Mouse (Mus musculus) G1E (cell line): ENCODE measurements around the gene Ube2i. TPM values are rescaled to one million over a fixed set of nuclear protein-coding genes. Genes with fewer than 3 reads are reported as not detected.

Source experiments
- ATAC-seq: 2 replicates; pipeline ENCODE4 v1.8.0; 2016; ENCODE audit warnings: mild to moderate bottlenecking; ENCODE audit not compliant: insufficient number of reproducible peaks, poor library complexity, low FRiP score, severe bottlenecking; ENCODE audit errors: extremely low read depth
- DNase-seq: peaks from one replicate; pipeline ENCODE4 v3.0.0; 2012; ENCODE audit warnings: low spot score
- H3K27me3 ChIP-seq: 2 replicates; pipeline ENCODE4 v1.6.1; 2012; ENCODE audit warnings: mild to moderate bottlenecking, low read length, inconsistent platforms; ENCODE audit not compliant: insufficient read depth
- H3K36me3 ChIP-seq: replicated peaks from 2 replicates; pipeline ENCODE3; 2012; ENCODE audit warnings: mild to moderate bottlenecking, inconsistent platforms
- H3K4me1 ChIP-seq: 2 replicates; pipeline ENCODE4 v1.6.1; 2012; ENCODE audit warnings: low read depth, low read length, inconsistent platforms, mixed read lengths; ENCODE audit not compliant: insufficient read depth
- H3K4me3 ChIP-seq: 2 replicates; pipeline ENCODE4 v1.5.1; 2012; ENCODE audit warnings: low read depth, mild to moderate bottlenecking, inconsistent platforms, low read length, moderate library complexity, mixed read lengths
- H3K9me3 ChIP-seq: replicated peaks from 2 replicates; pipeline ENCODE4 v1.6.1; 2012; ENCODE audit warnings: inconsistent platforms
- CTCF ChIP-seq: IDR thresholded peaks from 2 replicates; pipeline ENCODE4 v1.5.1; 2012; ENCODE audit warnings: low read depth, low read length, inconsistent platforms, mixed read lengths
- GATA1 ChIP-seq: IDR thresholded peaks from 2 replicates; pipeline ENCODE4 v1.6.1; 2012; ENCODE audit warnings: borderline replicate concordance, low read length, inconsistent platforms, mixed read lengths
- GATA2 ChIP-seq: IDR thresholded peaks from 2 replicates; pipeline ENCODE4 v1.6.1; 2012; ENCODE audit warnings: low read depth, low read length, inconsistent platforms, borderline replicate concordance
- POLR2AphosphoS5 ChIP-seq: IDR thresholded peaks from 2 replicates; pipeline ENCODE4 v1.6.1; 2012; ENCODE audit warnings: low read depth, low read length, inconsistent platforms; ENCODE audit not compliant: insufficient replicate concordance
- TAL1 ChIP-seq: conservative IDR thresholded peaks from 2 replicates; pipeline ENCODE4 v1.6.1; 2012; ENCODE audit warnings: low read depth, low read length, inconsistent platforms, mixed read lengths
- polyA plus RNA-seq: library from polyadenylated mRNA; stranded (reverse); fragments of >175 nt; gene quantifications from 2 replicates; pipeline ENCODE4 v1.2.3, GENCODE M21; 2012
- total RNA-seq, 2 experiments: library from RNA; stranded (forward) in 1 of 2; stranded (reverse) in 1 of 2; fragments of 200-1000 nt in 1 of 2; fragments of >200 nt in 1 of 2; fragmentation: Nextera tagmentation in 1 of 2; gene quantifications; 2 replicates each; pipeline ENCODE4 v1.2.3; 2014 to 2017

The Ube2i gene
- total and polyA plus RNA-seq, 3 experiments = 421 to 516 (median 440) TPM

DNA sequence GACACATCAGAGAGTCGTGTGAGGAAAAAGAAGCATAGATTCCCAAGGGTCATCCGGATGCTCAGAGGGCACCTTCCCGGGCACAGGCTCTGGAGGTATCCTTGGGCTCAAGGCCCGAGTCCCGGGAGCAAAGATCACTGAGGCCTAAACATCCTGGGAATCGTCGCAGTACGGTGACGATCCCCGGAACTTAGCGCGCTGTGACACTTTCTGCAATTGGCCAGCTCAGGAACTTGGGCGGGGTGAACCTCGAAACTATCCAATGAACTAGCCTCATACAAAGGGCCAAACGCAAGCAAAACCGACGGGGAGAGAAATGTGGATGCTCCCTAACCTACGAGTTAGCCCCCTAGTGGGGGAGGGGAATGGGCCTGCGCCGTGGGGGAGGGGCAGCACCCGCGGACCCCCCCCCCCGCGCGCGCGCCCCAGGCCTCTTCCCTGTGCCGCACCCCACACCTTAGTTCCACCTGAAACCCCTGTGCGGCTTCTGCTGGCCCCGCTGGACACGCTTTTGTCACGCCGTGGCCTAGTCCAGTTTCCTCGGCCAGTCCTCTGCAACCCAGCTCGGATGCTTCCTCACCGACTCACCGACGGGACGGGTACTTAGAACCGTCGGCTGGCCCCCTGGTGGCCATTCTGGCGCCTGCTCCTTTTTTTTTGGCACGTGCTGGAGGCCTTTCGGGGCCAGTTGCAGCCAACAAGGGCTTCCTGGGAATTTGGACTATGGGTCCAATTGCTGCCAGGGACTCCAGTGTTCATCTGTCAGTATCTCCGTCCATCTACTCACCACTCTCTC lies 518 bp downstream of the Ube2i start:
- peaks cover 35% of the 10 kb centered on the region for H3K36me3 ChIP-seq
- H3K9me3 ChIP-seq = no peaks in the 10 kb centered on the region
- no peaks in the 10 kb centered on the region for H3K27me3 ChIP-seq
- H3K4me3 ChIP-seq = peak overlapping the region; percentile 94
- peaks cover 41% of the 10 kb centered on the region for H3K4me1 ChIP-seq
- DNase-seq = peak; percentile 95
- TF ChIP-seq TAL1 = no peak
- TF ChIP-seq POLR2AphosphoS5 = no peak
- peak; percentile 14; the same call in 1 of the 2 replicates for TF ChIP-seq CTCF
- TF ChIP-seq GATA2 = no peak
- TF ChIP-seq GATA1 = no peak
- peak; percentile 62 for ATAC-seq

DNA sequence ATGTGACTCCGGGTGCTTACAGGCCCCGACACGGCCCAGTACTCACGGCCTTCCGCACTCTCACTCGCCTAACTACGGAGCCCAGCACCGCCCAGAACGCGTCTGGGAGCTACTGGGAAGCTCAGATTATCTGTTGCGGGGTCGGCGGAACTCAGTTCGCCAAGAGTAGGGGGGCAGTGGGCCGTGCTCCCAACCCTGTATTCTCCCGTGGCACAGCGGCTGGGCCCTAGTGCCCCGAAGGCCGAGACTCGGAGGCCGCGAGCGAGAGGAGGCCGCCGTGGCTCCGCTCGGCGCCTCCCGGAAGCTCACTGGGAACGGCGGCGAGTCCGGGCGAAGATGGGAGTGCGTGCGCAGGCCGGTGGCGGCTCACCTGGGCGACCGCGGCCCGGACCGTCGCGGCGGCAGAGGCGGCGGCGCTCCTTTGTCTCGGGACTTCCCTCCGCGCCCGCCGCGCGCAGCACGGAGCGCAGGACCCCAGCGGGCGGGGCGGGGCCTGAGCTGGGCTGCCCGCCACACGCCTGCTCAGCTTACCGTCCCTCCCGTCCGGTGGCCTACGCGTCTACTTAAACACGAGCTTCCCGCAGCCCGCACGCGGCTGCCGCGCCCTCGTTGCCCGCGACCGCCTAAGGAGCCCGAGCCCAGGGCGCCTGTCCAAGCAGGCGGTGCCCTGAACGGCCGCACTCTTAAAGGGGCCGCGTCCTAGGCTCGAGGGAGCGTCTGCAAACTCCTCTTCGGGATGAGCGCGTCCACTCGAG lies 1.3 kb downstream of the Ube2i start:
- DNase-seq = peak; percentile 69
- TF ChIP-seq POLR2AphosphoS5 = no peak
- H3K27me3 ChIP-seq = no peaks in the 10 kb centered on the region
- peaks cover 42% of the 10 kb centered on the region for H3K36me3 ChIP-seq
- 0 out of 2 replicates have a peak, but pooled peaks have one; percentile 7 for ATAC-seq
- H3K4me3 ChIP-seq = peak overlapping the region; percentile 94
- no peaks in the 10 kb centered on the region for H3K9me3 ChIP-seq
- peaks cover 48% of the 10 kb centered on the region for H3K4me1 ChIP-seq

DNA sequence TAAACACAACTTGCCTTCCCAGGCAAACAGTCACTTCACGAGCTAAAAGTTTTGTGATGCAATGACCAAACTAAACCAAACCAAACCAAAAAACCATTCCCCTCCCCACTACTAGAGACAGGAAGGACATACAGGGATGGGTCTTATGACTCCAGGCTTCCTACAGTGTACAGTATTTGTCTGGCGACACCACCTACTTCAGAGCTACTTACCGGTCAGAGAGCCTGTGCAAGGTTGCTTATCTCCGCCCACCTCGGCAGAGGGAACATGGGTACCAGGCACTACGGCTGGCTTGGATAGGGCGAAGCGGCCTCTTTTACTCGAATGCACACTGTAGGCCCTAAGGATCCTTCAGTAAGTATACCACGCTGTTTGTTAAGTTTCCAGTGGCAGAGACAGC lies 2.1 kb downstream of the Ube2i start:
- Histone ChIP-seq H3K4me1 (peaks cover 55% of the 10 kb centered on the region), H3K27me3 (no peaks in the 10 kb centered on the region), H3K36me3 (peaks cover 50% of the 10 kb centered on the region), H3K4me3 (peak overlapping the region; percentile 94), H3K9me3 (no peaks in the 10 kb centered on the region)
- peak; percentile 50 for DNase-seq
- TF ChIP-seq GATA2 = no peak
- ATAC-seq = no peak

DNA sequence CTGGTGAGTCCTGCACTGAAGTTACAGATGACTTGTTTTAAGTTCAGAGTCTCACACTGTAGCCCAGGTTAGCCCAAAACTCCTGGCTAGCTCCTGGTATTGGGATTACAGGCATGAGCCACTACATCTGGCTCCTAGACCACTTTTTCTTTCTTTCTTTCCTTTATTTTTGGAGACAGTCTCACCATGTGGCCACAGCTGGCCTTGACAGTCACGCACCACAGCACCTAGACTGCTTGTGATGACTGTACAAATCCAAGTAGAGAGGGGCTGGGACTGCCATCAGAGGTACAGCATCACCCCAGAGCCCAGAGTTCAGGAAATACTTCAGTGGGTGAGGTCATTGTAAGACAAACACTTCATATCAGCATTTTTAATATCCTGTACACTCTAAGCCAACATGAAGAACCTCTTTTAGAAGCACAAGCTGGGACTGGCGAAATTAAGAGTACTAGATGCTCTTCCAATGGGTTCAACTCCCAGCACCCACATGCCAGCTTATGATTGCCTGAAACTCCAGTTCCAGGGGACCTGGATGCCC lies 3.6 kb downstream of the Ube2i start:
- Histone ChIP-seq H3K9me3 (no peaks in the 10 kb centered on the region), H3K36me3 (peaks cover 65% of the 10 kb centered on the region), H3K27me3 (no peaks in the 10 kb centered on the region), H3K4me3 (peak overlapping the region; percentile 20; the same call in 1 of the 2 replicates), H3K4me1 (peaks cover 59% of the 10 kb centered on the region)
- no peak for DNase-seq
- TF ChIP-seq POLR2AphosphoS5 (no peak), GATA2 (no peak), CTCF (no peak), TAL1 (no peak), GATA1 (no peak)
- no peak for ATAC-seq

DNA sequence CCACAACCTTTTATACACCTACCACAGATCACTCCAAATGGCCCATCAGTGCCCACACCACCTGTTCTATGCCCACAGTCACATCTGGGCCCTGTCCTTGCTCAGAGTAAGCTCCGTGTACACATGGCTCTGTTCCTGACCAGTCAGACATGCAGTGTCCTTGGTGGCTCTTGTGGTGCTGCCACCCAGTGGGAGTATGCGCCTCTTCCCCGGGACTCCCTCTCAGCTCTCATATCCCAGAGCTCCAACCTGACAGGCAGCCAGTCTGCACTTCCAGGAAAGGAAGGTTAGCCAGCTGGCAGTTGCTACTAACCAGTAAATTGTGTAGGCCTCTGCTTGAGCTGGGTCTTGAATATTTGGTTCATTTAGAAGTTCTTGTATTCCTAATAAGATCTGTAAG lies 10.0 kb downstream of the Ube2i start:
- Histone ChIP-seq H3K4me1 (peaks cover 24% of the 10 kb centered on the region), H3K36me3 (peaks cover 84% of the 10 kb centered on the region), H3K9me3 (no peaks in the 10 kb centered on the region), H3K4me3 (no peak overlapping the region), H3K27me3 (no peaks in the 10 kb centered on the region)
- no peak for DNase-seq
- no peak for ATAC-seq
- TF ChIP-seq CTCF = no peak
- no peak for TF ChIP-seq POLR2AphosphoS5
- no peak for TF ChIP-seq GATA2
- no peak for TF ChIP-seq TAL1
- no peak for TF ChIP-seq GATA1

DNA sequence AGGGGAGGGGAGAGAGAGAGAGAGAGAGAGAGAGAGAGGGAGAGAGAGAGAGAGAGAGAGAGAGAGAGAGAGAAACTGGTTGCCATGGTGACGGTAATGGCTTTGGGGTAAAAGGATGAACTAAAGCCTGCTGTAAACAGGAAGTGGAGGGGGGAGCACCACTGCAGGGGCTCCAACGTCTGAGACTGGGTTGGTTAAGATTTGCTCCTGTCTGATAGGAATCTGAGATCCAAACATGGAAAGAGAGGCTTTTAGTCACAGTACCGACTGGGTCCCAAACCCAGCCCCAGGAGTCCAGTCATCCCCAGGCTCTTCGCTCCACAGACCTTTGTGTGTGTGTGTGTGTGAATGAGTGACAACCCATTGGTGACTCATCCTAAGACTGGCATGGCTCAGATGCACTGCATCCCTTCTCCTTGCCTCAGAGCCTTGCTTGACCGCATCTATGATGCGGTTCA lies 16.6 kb downstream of the Ube2i start:
- Histone ChIP-seq H3K36me3 (peaks cover 42% of the 10 kb centered on the region), H3K4me3 (no peak overlapping the region), H3K4me1 (peaks cover 22% of the 10 kb centered on the region), H3K9me3 (no peaks in the 10 kb centered on the region), H3K27me3 (peaks cover 34% of the 10 kb centered on the region)
- ATAC-seq (no peak), DNase-seq (no peak)
- TF ChIP-seq GATA1 (no peak), CTCF (no peak), TAL1 (no peak), GATA2 (no peak), POLR2AphosphoS5 (no peak)
